Mouse (Mus musculus) thymus, postnatal 4 days (tissue): ENCODE measurements around the gene 4930518I15Rik.
A peak's percentile ranks its signal among the peaks of the same experiment; 100 is the strongest.
"Not testable (repeated sequence)": the region's sequence is repeated elsewhere in the genome, so short reads cannot be mapped to it uniquely, and the experiment has no call there.

ENCODE experiments used
- DNase-seq: peaks from one replicate; pipeline ENCODE4 v3.0.0; 2021

4930518I15Rik gene

GRCm38 (mm10) chr2:156841841-156842706 lies 15.7 kb downstream of the 4930518I15Rik start:
- DNase-seq: peak; percentile 58

GRCm38 (mm10) chr2:156841028-156841840 lies 16.5 kb downstream of the 4930518I15Rik start:
- DNase-seq: peak; percentile 77

GRCm38 (mm10) chr2:156840301-156841027 lies 17.3 kb downstream of the 4930518I15Rik start:
- DNase-seq: peak; percentile 79

GRCm38 (mm10) chr2:156839319-156840191 lies 18.2 kb downstream of the 4930518I15Rik start, which contains the start of gene Tgif2:
Gene Tgif2 (plus strand): TSS chr2:156840007.
- peak; percentile 92 for DNase-seq

- no peak for DNase-seq
These were observed 18.9 kb downstream of the 4930518I15Rik start for GRCm38 (mm10) chr2:156838839-156839238.

- no peak for DNase-seq
These were observed 23.4 kb downstream of the 4930518I15Rik start for GRCm38 (mm10) chr2:156834336-156834735.

GRCm38 (mm10) chr2:156825128-156825527 lies 32.6 kb downstream of the 4930518I15Rik start:
- DNase-seq: not testable (repeated sequence)

GRCm38 (mm10) chr2:156816116-156816515 lies 41.6 kb downstream of the 4930518I15Rik start:
- no peak for DNase-seq

GRCm38 (mm10) chr2:156815412-156815811 lies 42.3 kb downstream of the 4930518I15Rik start:
- DNase-seq: no peak

- no peak for DNase-seq
These were observed 42.9 kb downstream of the 4930518I15Rik start for GRCm38 (mm10) chr2:156814893-156815292.

- DNase-seq: no peak
These were observed 43.4 kb downstream of the 4930518I15Rik start for GRCm38 (mm10) chr2:156814344-156814801.

- no peak for DNase-seq
These were observed 46.2 kb downstream of the 4930518I15Rik start for GRCm38 (mm10) chr2:156811556-156811955.

- DNase-seq: no peak
These were observed 47.0 kb downstream of the 4930518I15Rik start for GRCm38 (mm10) chr2:156810716-156811115.

- DNase-seq: peak; percentile 71
These were observed 48.2 kb downstream of the 4930518I15Rik start for GRCm38 (mm10) chr2:156809579-156809978.

- no peak for DNase-seq
These were observed 50.9 kb downstream of the 4930518I15Rik start for GRCm38 (mm10) chr2:156806886-156807285.
